Mouse (Mus musculus) macrophage (primary cell): ENCODE measurements around the gene Tmem104. TPM values are rescaled to one million over a fixed set of nuclear protein-coding genes. Genes with fewer than 3 reads are reported as not detected.
A peak's percentile ranks its signal among the peaks of the same experiment; 100 is the strongest.

Experiments used
- H3K27ac ChIP-seq: fragments of 350-480 bp; formaldehyde crosslinking; 2 replicates; pipeline ENCODE4 v1.9.0; 2021
- H3K36me3 ChIP-seq: fragments of 350-480 bp; formaldehyde crosslinking; 2 replicates; pipeline ENCODE4 v1.9.0; 2021; ENCODE audit errors: inconsistent target
- H3K4me3 ChIP-seq: fragments of 350-480 bp; formaldehyde crosslinking; 2 replicates; pipeline ENCODE4 v1.9.0; 2021; ENCODE audit errors: inconsistent target
- H3K79me2 ChIP-seq: fragments of 350-480 bp; formaldehyde crosslinking; 2 replicates; pipeline ENCODE4 v1.9.0; 2021; ENCODE audit errors: inconsistent target
- WGBS: methylation state at CpG from one replicate; pipeline ENCODE4 v1.1.7; 2026; ENCODE audit warnings: inconsistent platforms; ENCODE audit not compliant: missing documents; 5-methylcytosine and 5-hydroxymethylcytosine counted together
- polyA plus RNA-seq: library from polyadenylated mRNA; stranded (reverse); fragments of 250-400 nt; gene quantifications from 3 replicates; pipeline ENCODE4 v1.2.4, GENCODE M21; 2018; ENCODE audit warnings: inconsistent platforms

Gene Tmem104
- polyA plus RNA-seq, 1 experiment from 2014 or later, result 149 TPM

GRCm38 (mm10) chr11:115161578-115162204 is 25.6 kb upstream of the Tmem104 start:
- WGBS, result 4% methylated on average over 9 of the region's 9 CpGs
- Histone ChIP-seq H3K36me3 (peaks cover 1% of the 10 kb centered on the region; the same call in 1 of the 2 replicates), H3K79me2 (peaks cover 35% of the 10 kb centered on the region), H3K4me3 (no peak overlapping the region), H3K27ac (peak overlapping the region; percentile 86)

DNA sequence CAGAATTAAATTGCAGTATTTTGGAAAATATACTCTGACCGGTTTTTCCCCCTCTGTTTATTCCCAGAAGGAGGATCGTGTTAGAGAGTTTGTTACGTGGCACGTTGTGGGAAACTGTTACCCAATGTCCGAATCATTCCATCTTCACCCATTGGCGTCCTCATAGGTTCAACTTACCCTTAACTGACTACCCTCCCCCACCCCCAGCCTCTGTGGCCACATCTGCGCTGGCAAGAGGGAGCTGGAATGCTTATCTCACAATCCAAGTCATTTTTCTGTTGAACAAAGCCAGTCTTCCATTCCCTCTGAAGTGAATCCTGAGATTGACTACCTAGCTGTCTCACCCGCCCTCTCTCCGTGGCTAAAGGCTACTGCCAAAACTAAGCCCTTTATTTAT is 25.1 kb upstream of the Tmem104 start:
- Histone ChIP-seq H3K36me3 (peaks cover 3% of the 10 kb centered on the region; the same call in 1 of the 2 replicates), H3K27ac (peak overlapping the region; percentile 86), H3K4me3 (peak overlapping the region; percentile 28; the same call in 1 of the 2 replicates), H3K79me2 (peaks cover 40% of the 10 kb centered on the region)
- WGBS, result 21% methylated on average over 9 of the region's 9 CpGs

- peak within 1 kb of the TSS; percentile 86 for H3K27ac ChIP-seq
- under 1% methylated on average over 47 of the region's 47 CpGs for WGBS
- H3K79me2 ChIP-seq, result peaks cover 48% of the 10 kb centered on the region
- H3K4me3 ChIP-seq, result peak within 1 kb of the TSS; percentile 87
- H3K36me3 ChIP-seq, result peaks cover 4% of the 10 kb centered on the region; the same call in 1 of the 2 replicates
Measured at GRCm38 (mm10) chr11:115162832-115163480, 24.3 kb upstream of the Tmem104 start, which contains the start of gene Slc9a3r1. TSS of gene Slc9a3r1 (plus strand) at chr11:115163341.

GRCm38 (mm10) chr11:115163568-115164150 is 23.6 kb upstream of the Tmem104 start:
- H3K36me3 ChIP-seq, result peaks cover 10% of the 10 kb centered on the region; the same call in 1 of the 2 replicates
- H3K79me2 ChIP-seq, result peaks cover 55% of the 10 kb centered on the region
- WGBS, result under 1% methylated on average over 47 of the region's 47 CpGs
- peak overlapping the region; percentile 87 for H3K4me3 ChIP-seq
- peak overlapping the region; percentile 72 for H3K27ac ChIP-seq

GRCm38 (mm10) chr11:115164341-115164975 is 22.8 kb upstream of the Tmem104 start:
- WGBS, result 0% methylated on average over 12 of the region's 14 CpGs
- H3K4me3 ChIP-seq, result peak overlapping the region; percentile 87
- H3K27ac ChIP-seq, result peak overlapping the region; percentile 72
- peaks cover 63% of the 10 kb centered on the region for H3K79me2 ChIP-seq
- H3K36me3 ChIP-seq, result peaks cover 17% of the 10 kb centered on the region; the same call in 1 of the 2 replicates

DNA sequence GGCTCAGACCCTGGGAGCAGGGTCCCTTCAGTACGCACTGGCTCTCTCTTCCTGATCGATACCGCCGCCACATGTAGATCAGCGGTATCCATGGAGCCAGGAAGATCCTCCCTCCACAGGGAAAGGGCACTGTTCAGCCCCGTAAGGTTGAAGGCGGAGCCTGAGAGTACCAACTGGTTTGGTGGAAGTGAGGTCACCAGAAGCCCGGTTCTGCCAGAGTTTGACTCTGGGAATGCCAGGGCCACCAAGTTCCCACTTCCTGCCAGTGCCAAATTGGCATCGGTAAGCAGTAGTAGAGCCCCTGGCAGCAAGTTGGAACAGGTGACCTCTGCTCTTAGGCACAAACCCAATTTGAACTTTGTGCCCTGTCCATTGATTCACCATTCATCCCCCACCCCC is 22.3 kb upstream of the Tmem104 start:
- WGBS, result 6% methylated on average over 9 of the region's 9 CpGs
- Histone ChIP-seq H3K4me3 (peak overlapping the region; percentile 87), H3K79me2 (peaks cover 68% of the 10 kb centered on the region), H3K27ac (peak overlapping the region; percentile 72), H3K36me3 (peaks cover 17% of the 10 kb centered on the region; the same call in 1 of the 2 replicates)

GRCm38 (mm10) chr11:115166776-115167175 is 20.5 kb upstream of the Tmem104 start:
- Histone ChIP-seq H3K36me3 (peaks cover 21% of the 10 kb centered on the region; the same call in 1 of the 2 replicates), H3K79me2 (peaks cover 86% of the 10 kb centered on the region), H3K27ac (no peak overlapping the region), H3K4me3 (no peak overlapping the region)
- WGBS, result 97% methylated on average over 3 of the region's 3 CpGs

DNA sequence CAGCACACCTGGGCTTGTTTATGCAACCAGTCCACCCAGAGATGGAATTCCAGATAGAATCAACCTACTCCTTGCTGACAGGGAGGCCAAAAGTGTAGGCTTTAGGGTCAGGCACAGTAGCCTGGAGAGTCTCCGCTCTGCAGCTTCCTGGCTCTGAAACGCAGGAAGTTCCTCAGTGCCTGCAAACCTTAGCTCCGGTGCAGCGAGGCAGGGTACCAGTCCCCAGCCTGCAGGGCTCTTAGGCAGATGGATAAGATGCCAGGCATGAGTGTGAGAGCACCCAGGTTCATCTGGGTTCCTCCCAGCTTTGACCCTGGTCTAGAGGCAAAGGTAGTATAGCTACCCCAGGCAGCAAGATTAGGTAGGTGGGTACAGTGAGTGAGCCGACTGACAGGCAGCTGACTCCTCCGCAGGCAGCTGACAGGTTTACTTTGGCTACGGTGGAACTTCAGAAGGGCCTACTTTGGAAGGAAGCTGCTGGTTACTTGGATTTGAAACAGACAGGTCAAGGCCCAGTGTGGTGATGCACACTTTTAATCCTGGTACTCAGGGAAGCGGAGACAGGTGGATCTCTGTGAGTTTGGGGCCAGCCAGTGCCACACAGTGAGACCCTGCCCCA is 19.5 kb upstream of the Tmem104 start:
- Histone ChIP-seq H3K4me3 (no peak overlapping the region), H3K27ac (no peak overlapping the region), H3K79me2 (peaks cover 96% of the 10 kb centered on the region), H3K36me3 (peaks cover 21% of the 10 kb centered on the region; the same call in 1 of the 2 replicates)
- WGBS, result 75% methylated on average over 8 of the region's 8 CpGs

DNA sequence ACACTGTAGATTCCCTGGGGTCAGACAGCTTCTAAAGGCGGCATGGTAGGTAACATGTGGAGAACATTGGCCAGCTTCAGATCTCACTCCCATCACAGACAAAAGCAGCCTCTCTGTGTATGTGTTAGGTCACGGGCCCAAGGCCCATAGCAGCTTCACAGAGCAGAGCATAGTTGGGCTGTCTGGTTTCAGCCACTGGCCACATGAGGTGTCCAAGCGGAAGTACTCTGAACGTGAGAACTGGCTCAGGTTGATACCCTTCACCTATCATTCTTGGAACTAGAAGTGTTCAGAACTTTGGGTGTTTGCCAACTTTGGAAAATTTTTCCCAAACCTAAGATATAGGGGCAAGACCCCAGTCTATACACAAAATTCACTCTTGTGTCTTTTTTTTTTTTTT is 17.9 kb upstream of the Tmem104 start:
- Histone ChIP-seq H3K27ac (no peak overlapping the region), H3K4me3 (no peak overlapping the region), H3K36me3 (peaks cover 21% of the 10 kb centered on the region; the same call in 1 of the 2 replicates), H3K79me2 (peaks cover 100% of the 10 kb centered on the region)
- WGBS, result 100% methylated on average over 4 of the region's 4 CpGs

- Histone ChIP-seq H3K27ac (no peak overlapping the region), H3K79me2 (peaks cover 100% of the 10 kb centered on the region), H3K4me3 (no peak overlapping the region), H3K36me3 (peaks cover 26% of the 10 kb centered on the region; the same call in 1 of the 2 replicates)
- 89% methylated on average over 8 of the region's 8 CpGs for WGBS
Measured at GRCm38 (mm10) chr11:115171125-115171524, 16.2 kb upstream of the Tmem104 start.

DNA sequence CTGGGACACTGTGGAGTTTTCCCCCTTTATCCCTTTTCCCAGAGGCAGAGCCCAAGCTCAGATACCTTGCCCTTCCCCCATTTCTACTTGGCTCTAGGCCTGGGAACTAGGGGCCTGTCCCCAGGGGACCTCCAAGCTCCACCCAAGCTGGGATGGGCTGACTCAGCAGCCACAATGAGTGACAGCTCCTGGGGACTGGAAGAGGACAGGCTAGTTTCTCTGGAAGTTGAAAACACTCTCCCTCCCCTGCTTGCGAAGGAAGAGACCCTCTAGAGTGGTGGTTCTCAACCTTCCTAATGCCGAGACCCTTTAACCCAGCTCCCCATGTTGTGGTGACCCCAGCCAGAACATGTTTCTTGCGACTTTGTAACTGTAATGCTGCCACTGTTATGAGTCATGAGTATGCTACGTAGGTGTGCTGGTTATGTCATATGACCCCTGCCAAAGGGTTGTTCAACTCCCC is 14.4 kb upstream of the Tmem104 start:
- peaks cover 100% of the 10 kb centered on the region for H3K79me2 ChIP-seq
- 56% methylated on average over 4 of the region's 4 CpGs for WGBS
- H3K27ac ChIP-seq, result no peak overlapping the region
- H3K4me3 ChIP-seq, result no peak overlapping the region
- H3K36me3 ChIP-seq, result peaks cover 39% of the 10 kb centered on the region

DNA sequence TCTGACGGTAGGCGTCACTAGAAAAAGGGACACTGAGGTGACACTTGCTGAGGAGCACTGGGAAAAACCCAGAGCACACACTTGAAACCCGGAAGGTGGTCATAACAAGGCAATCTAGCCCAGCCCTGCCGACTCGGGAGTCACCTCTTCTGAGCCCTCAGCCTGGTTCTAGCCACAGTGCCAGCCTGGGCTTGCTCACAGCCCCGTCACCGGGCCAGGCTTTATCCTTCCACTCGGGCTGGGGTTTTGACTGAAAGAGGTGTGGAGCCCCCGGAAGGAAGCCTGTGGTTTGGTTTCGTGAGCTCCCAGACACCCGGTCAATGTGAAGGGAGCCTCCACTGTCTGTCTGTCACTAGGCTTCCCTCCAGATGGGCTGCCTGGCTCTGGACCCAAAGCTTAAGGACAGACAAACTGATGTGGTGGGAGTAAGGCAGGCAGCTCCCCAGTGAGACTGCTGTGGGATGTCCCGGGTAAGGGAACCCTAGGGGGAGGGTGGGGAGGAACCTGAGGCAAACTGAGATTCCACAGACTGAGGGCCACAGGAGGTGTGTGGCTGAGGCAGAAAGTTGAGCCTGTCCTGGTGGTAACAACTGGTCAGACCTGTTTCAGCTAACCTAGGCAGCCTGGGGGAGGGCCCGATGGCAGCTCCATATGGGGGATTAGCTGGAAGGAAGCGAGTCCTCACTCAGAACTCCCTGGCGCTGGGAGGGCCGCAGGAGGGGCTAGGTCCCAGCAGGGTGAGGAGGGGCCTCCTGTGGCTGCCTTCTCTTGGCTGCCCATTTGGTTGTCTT is 13.5 kb upstream of the Tmem104 start:
- no peak overlapping the region for H3K27ac ChIP-seq
- peaks cover 41% of the 10 kb centered on the region for H3K36me3 ChIP-seq
- H3K4me3 ChIP-seq, result no peak overlapping the region

DNA sequence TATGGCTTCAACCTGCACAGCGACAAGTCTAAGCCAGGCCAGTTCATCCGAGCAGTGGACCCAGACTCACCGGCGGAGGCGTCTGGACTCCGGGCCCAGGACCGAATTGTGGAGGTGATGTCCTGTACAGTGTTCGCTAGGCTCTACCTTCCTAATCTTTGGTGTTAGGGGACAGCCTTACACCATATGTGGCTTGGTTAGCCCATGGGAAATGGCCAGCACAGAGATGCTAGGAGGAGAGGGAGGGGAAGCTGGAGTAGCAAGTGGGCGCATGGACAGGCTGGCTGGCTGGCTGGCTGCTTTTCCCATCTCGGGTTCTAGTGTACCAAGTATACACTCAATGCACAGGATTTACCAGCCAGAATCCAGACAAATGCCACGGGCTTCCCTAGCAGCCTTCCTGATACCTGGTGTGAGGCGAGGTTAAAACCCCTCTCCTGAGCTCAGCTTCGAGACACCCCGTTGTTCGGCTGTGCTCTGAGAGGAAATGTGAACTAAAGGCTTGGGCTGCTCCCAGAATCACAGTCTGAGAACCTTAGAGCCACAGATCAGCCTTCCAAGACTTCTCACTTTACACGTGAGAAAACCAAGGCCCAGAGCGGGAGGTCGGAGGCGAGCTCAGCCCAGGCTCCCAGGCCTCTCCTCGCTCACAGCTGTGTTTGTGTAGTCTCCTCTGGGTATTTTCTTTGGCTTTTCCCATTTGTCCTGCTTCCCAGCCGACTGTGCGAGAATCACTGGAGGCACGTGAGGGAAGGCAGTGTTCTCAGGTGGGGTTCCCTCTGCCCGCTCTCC is 10.7 kb upstream of the Tmem104 start:
- peaks cover 60% of the 10 kb centered on the region for H3K36me3 ChIP-seq
- H3K79me2 ChIP-seq, result peaks cover 65% of the 10 kb centered on the region
- 95% methylated on average over 24 of the region's 24 CpGs for WGBS
- no peak overlapping the region for H3K27ac ChIP-seq
- no peak overlapping the region for H3K4me3 ChIP-seq

More for the DNA sequence above, 13.5 kb upstream of the Tmem104 start:
- H3K79me2 ChIP-seq, result peaks cover 94% of the 10 kb centered on the region
- 32% methylated on average over 15 of the region's 16 CpGs for WGBS
